Mouse (Mus musculus) forebrain, embryonic 14.5 days (tissue): ENCODE measurements at regions not wholly inside any gene's neighbourhood (a gene's known extent, or its start where the extent isn't known, plus 50 kb on each side); places are given as distances from the start of the nearest gene placed in this dataset.

Experiments
- ATAC-seq: fragments of 200-750 bp; cut with Nextera tagmentation; 2 replicates; pipeline ENCODE4 v1.8.0; 2017; ENCODE audit warnings: mild to moderate bottlenecking, moderate library complexity
- DNase-seq: peaks from one replicate; pipeline ENCODE4 v3.0.0-alpha.2; 2015; ENCODE audit warnings: low spot score
- H3K27ac ChIP-seq: fragments of 300-500 bp; sonication (generic); 2 replicates; pipeline ENCODE4 v1.5.1; 2014; ENCODE audit warnings: low read depth, mild to moderate bottlenecking, control low read depth, low read length, moderate library complexity
- H3K27me3 ChIP-seq: fragments of 300-500 bp; sonication (generic); replicated peaks from 2 replicates; pipeline ENCODE4 v1.6.1; 2014; ENCODE audit warnings: low read length, control low read depth, mixed read lengths; ENCODE audit not compliant: control insufficient read depth, insufficient read depth
- H3K36me3 ChIP-seq: fragments of 300-500 bp; sonication (generic); 2 replicates; pipeline ENCODE4 v1.6.1; 2014; ENCODE audit warnings: low read length, control low read depth; ENCODE audit not compliant: control insufficient read depth, insufficient read depth
- H3K4me1 ChIP-seq: fragments of 300-500 bp; sonication (generic); 2 replicates; pipeline ENCODE4 v1.6.1; 2014; ENCODE audit warnings: antibody characterized with exemption, low read length, control low read depth; ENCODE audit not compliant: control insufficient read depth, insufficient read depth
- H3K4me2 ChIP-seq: fragments of 300-500 bp; sonication (generic); 2 replicates; pipeline ENCODE4 v1.6.1; 2014; ENCODE audit warnings: mild to moderate bottlenecking, control low read depth, low read length
- H3K4me3 ChIP-seq: fragments of 300-500 bp; sonication (generic); 2 replicates; pipeline ENCODE4 v1.5.1; 2014; ENCODE audit warnings: low read depth, low read length, control low read depth
- H3K9ac ChIP-seq: fragments of 300-500 bp; sonication (generic); 2 replicates; pipeline ENCODE4 v1.6.1; 2014; ENCODE audit warnings: mild to moderate bottlenecking, low read length, control low read depth, moderate library complexity
- H3K9me3 ChIP-seq: fragments of 300-500 bp; sonication (generic); replicated peaks from 2 replicates; pipeline ENCODE4 v1.6.1; 2016; ENCODE audit warnings: low read length, control low read depth, mixed read lengths; ENCODE audit not compliant: control insufficient read depth
- WGBS: fragments of 180-500 bp; shearing (Covaris S2); extraction: QIAGEN DNeasy Blood & Tissue Kit; methylation state at CpG from one replicate; pipeline ENCODE4 v1.1.7; 2014; 5-methylcytosine and 5-hydroxymethylcytosine counted together

DNA sequence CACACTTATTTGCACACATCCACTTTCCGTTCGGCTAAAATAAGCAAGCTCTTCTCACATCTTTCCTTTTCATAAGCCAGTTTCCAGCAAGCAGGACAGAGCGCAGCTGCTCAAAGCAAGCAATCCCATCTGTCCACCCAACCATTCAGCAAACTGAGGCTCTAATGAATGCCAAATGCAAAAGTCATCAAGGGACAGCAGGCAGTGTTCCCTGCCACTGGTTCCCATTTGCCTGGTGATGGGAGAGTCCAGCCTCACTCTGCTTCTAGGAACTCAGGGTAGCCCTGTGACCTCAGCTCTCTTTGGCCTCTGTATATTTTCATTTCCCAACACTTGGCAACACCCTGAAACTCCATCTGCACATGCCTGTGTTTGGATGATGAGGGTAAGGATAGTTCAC lies 188.8 kb upstream of the Rgma start:
- H3K27me3 ChIP-seq: no peaks in the 10 kb centered on the region
- no peak overlapping the region for H3K4me3 ChIP-seq
- H3K4me2 ChIP-seq: no peak overlapping the region
- H3K36me3 ChIP-seq: no peaks in the 10 kb centered on the region
- H3K9ac ChIP-seq: no peak overlapping the region
- H3K4me1 ChIP-seq: peaks cover 15% of the 10 kb centered on the region
- no peaks in the 10 kb centered on the region; the same call in 1 of the 2 replicates for H3K9me3 ChIP-seq
- ATAC-seq (no peak), DNase-seq (peak; percentile 45)
- WGBS: 74% methylated on average over 3 of the region's 3 CpGs
- peak overlapping the region; percentile 77; the same call in 1 of the 2 replicates for H3K27ac ChIP-seq

DNA sequence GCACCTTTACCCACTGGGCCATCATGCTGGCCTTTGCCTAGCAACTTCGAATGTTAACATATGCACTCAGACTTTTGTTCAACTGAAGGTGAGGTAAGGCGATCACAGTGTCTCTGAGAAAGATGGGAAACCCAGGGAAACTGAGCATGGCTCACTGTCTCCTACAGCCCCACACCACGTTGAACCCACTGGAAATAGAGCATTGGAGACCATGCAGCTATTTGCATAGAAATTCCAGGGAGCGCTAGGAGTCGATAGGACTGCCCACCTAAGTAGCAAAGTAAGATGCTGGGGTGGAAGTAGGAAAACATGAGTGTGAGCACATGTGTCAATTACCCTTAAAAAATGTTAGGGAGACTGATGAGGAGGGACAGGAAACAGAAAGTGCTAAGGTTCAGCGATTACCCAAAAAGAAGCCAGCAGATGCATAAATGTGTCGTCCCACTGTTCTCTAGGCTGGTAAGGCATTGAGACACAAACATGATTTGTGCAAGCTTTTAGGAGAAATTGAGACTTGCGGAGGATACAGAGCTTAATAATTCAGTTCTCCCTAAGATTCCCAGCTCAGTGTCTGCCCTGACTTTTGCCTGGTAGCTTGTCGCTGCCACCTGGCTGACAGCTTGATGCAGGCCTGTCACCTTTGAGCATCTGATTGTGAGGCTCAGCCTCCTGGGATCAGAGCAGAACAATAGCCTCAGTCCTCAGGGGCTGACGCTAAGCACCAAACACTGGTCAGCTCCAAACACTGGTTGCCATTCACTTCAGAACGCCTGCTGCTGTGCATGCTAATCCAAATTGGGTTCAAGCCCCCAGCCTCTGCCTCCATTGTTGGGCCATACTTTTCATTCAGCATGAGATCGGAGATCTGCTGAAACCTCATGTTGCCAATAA lies 183.7 kb upstream of the Rgma start:
- Histone ChIP-seq H3K27me3 (no peaks in the 10 kb centered on the region), H3K36me3 (no peaks in the 10 kb centered on the region), H3K4me3 (no peak overlapping the region), H3K4me1 (peaks cover 24% of the 10 kb centered on the region), H3K27ac (peak overlapping the region; percentile 78), H3K4me2 (peak overlapping the region; percentile 2; the same call in 1 of the 2 replicates), H3K9me3 (0 out of 2 replicates have a peak, but pooled peaks cover 4% of the 10 kb centered on the region), H3K9ac (0 out of 2 replicates have a peak overlapping the region, but pooled peaks have one; percentile 25)
- ATAC-seq (peak; percentile 74), DNase-seq (peak; percentile 76)
- WGBS: 17% methylated on average over 12 of the region's 12 CpGs

DNA sequence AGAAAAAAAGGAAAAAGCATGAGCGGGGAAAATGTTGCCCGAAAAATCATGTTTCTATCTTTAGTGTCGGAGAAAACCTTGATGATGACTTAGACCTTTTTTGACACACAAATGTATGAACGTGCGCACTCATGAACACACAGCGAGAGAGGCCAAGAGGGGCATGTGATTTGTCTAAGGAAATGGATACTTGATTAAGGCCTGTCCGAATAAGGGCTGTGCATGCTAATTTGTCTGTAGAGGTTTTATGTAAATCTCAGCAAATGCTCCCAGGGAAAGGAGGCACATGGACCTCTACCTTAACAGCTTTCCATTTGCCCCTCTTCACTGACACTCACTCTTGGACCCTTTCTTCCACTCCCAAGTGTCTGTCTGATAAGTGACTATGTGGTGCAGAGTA lies 182.5 kb upstream of the Rgma start:
- 0 out of 2 replicates have a peak, but pooled peaks cover 4% of the 10 kb centered on the region for H3K9me3 ChIP-seq
- ATAC-seq (no peak), DNase-seq (no peak)
- H3K4me3 ChIP-seq: no peak overlapping the region
- H3K9ac ChIP-seq: no peak overlapping the region
- no peaks in the 10 kb centered on the region for H3K27me3 ChIP-seq
- 53% methylated on average over 7 of the region's 7 CpGs for WGBS
- H3K36me3 ChIP-seq: no peaks in the 10 kb centered on the region
- no peak overlapping the region for H3K27ac ChIP-seq
- no peak overlapping the region for H3K4me2 ChIP-seq
- peaks cover 31% of the 10 kb centered on the region for H3K4me1 ChIP-seq

DNA sequence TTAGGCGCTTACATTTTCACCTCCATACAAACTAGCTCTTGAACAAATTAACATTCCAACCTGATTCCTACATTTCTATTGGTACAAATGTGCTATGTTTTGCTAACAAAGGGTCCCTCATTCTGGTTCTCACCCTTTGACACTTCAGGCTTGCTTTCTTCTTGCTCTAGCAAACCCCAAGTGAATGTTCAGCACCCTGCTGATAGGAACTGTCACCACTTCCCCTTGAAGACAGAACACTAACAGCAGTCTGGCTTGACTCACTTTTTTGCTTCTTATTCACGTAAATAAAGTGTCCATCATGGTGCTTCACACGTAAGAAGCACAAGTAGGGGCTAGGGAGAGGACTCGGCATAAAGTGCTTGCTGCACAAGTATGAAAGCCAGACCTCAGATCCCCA lies 180.0 kb upstream of the Rgma start:
- no peak for ATAC-seq
- H3K27ac ChIP-seq: no peak overlapping the region

DNA sequence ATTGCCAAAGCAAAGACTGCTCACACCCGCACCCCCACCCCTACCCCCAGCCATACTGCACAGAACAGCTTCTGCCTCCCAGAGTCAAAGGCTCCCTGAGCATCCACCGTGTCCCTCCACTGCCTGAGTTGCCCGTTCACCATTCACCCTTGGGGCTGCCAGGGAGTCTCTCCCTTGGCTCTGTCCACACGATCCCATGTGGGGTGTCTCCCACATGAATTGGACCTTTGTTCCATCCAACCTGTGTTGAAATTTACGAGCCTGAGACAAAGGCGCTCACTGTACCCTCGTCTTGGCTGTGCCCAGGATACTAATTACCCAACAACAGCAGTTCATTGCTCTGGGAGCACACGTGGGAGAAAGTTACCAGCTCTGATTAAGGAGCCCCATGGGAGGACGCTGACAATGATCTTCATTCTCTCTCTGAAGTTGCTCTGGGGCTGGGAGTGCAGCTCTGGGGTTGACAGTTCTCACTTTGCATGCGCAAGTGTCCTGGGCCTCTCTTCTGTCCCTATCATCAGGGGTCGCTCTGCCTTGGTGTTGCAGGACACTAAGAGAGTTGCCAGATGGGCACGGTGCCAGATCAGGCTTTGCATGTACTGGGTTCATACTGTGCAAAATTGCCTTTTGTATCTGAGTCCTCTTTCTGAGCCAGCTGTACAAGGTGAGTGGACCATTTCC lies 178.3 kb upstream of the Rgma start:
- Histone ChIP-seq H3K27me3 (no peaks in the 10 kb centered on the region), H3K4me1 (peaks cover 34% of the 10 kb centered on the region), H3K27ac (peak overlapping the region; percentile 78), H3K9me3 (0 out of 2 replicates have a peak, but pooled peaks cover 9% of the 10 kb centered on the region), H3K4me2 (no peak overlapping the region), H3K4me3 (no peak overlapping the region), H3K36me3 (no peaks in the 10 kb centered on the region), H3K9ac (peak overlapping the region; percentile 22; the same call in 1 of the 2 replicates)
- peak; percentile 86 for DNase-seq
- peak; percentile 84 for ATAC-seq
- 10% methylated on average over 12 of the region's 12 CpGs for WGBS

More for the DNA sequence above, 180.0 kb upstream of the Rgma start:
- Histone ChIP-seq H3K9me3 (0 out of 2 replicates have a peak, but pooled peaks cover 9% of the 10 kb centered on the region), H3K4me2 (no peak overlapping the region), H3K4me3 (no peak overlapping the region), H3K4me1 (peaks cover 33% of the 10 kb centered on the region), H3K27me3 (no peaks in the 10 kb centered on the region), H3K36me3 (no peaks in the 10 kb centered on the region), H3K9ac (no peak overlapping the region)
- WGBS: 50% methylated on average over 4 of the region's 4 CpGs
- DNase-seq: peak; percentile 28

DNA sequence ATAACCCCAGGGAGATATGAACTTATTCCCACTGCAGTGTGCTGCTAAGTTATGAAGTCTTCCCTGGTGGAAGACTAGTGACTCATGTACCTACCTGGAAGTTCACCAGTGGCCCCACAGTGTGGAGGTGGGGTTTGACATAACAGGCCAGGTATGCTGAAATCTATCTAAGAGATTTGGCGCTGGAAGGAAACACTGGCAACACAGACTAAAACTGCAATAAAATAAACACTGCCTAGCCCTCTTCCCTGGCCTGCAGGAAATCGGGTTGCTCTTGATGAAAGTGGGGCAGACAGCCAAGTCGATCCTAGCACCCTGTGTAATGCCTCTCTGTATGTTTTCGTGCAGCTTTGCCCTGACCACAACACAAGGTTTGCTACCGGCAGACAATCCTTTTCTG lies 177.2 kb upstream of the Rgma start:
- ATAC-seq (no peak), DNase-seq (no peak)
- Histone ChIP-seq H3K4me2 (no peak overlapping the region), H3K36me3 (no peaks in the 10 kb centered on the region), H3K27me3 (no peaks in the 10 kb centered on the region), H3K9me3 (0 out of 2 replicates have a peak, but pooled peaks cover 9% of the 10 kb centered on the region), H3K9ac (no peak overlapping the region), H3K4me3 (no peak overlapping the region), H3K27ac (peak overlapping the region; percentile 78; the same call in 1 of the 2 replicates), H3K4me1 (peaks cover 26% of the 10 kb centered on the region)
- WGBS: 53% methylated on average over 5 of the region's 5 CpGs

DNA sequence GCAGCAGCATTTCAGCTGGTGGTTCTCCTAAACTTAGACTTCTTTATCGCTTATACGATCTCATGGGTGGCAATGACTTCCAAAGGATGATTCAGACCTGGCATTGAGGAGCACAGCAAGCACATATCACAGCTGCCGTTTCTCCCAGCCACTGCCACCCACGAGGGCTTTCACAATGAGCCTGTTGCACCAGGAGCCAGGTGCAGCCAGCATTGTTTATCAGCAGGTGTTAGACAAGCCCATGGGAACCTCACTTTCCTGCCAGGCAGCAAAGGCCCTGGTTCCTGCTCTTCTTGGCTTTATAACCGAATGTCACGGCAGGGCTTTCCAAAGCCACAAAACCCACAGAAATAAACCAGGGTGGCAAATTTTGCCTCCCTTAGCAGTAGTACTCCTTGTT lies 175.3 kb upstream of the Rgma start:
- 73% methylated on average over 6 of the region's 6 CpGs for WGBS
- DNase-seq (no peak), ATAC-seq (no peak)
- no peak overlapping the region for H3K27ac ChIP-seq
- H3K27me3 ChIP-seq: no peaks in the 10 kb centered on the region
- no peak overlapping the region for H3K9ac ChIP-seq
- H3K36me3 ChIP-seq: no peaks in the 10 kb centered on the region
- no peak overlapping the region for H3K4me2 ChIP-seq
- H3K9me3 ChIP-seq: peaks cover 10% of the 10 kb centered on the region
- peaks cover 26% of the 10 kb centered on the region for H3K4me1 ChIP-seq
- H3K4me3 ChIP-seq: no peak overlapping the region

DNA sequence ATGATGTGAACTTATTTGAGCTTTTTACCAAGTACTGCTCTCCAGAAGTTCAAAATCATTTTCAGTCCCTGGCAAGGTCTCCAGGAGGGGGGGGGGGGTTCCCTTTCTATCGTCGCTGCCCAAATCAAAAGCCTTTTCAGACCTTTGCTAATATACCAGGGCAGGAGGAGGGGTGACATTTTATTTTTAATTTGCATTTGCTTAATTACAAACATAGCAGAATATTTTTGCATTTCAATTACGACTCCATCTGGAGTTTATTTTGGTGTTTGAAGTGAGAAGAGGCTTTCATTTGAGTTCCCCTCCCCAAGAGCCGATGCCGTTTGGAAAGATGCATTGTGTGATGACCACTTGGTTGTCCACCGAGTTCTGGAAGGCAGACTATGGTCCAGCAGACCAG lies 174.0 kb upstream of the Rgma start:
- no peaks in the 10 kb centered on the region for H3K27me3 ChIP-seq
- DNase-seq (peak; percentile 85), ATAC-seq (peak; percentile 49)
- no peak overlapping the region for H3K4me2 ChIP-seq
- H3K9ac ChIP-seq: no peak overlapping the region
- no peak overlapping the region for H3K4me3 ChIP-seq
- peak overlapping the region; percentile 35; the same call in 1 of the 2 replicates for H3K27ac ChIP-seq
- H3K4me1 ChIP-seq: peaks cover 20% of the 10 kb centered on the region
- no peaks in the 10 kb centered on the region for H3K36me3 ChIP-seq
- peaks cover 10% of the 10 kb centered on the region for H3K9me3 ChIP-seq
- 15% methylated on average over 6 of the region's 6 CpGs for WGBS
